Mouse (Mus musculus) thymus, adult 2 months (tissue): ENCODE measurements at regions not wholly inside any gene's neighbourhood (a gene's known extent, or its start where the extent isn't known, plus 50 kb on each side); places are given as distances from the start of the nearest gene placed in this dataset.

Source experiments
- DNase-seq: peaks from one replicate; pipeline ENCODE4 v3.0.0; 2021
- H3K27ac ChIP-seq: fragments of 200-500 bp; 2 replicates; pipeline ENCODE4 v1.5.1; 2012; ENCODE audit warnings: low read length, control low read depth; ENCODE audit not compliant: control insufficient read depth, insufficient read depth
- H3K27me3 ChIP-seq: fragments of 200-500 bp; 2 replicates; pipeline ENCODE4 v1.6.1; 2012; ENCODE audit warnings: mild to moderate bottlenecking, low read length, moderate library complexity, mixed read lengths; ENCODE audit not compliant: control insufficient read depth, insufficient read depth
- H3K36me3 ChIP-seq: fragments of 200-500 bp; 2 replicates; pipeline ENCODE4 v1.6.1; 2012; ENCODE audit warnings: mild to moderate bottlenecking, low read length, moderate library complexity; ENCODE audit not compliant: control insufficient read depth, insufficient read depth
- H3K4me1 ChIP-seq: fragments of 200-500 bp; replicated peaks from 2 replicates; pipeline ENCODE4 v1.6.1; 2012; ENCODE audit warnings: low read length; ENCODE audit not compliant: control insufficient read depth, insufficient read depth
- H3K4me3 ChIP-seq: fragments of 200-500 bp; 2 replicates; pipeline ENCODE4 v1.5.1; 2012; ENCODE audit warnings: mild to moderate bottlenecking, low read length, control low read depth, moderate library complexity; ENCODE audit not compliant: control insufficient read depth, insufficient read depth
- CTCF ChIP-seq: fragments of 200-500 bp; IDR thresholded peaks from 2 replicates; pipeline ENCODE4 v1.5.1; 2012; ENCODE audit warnings: mild to moderate bottlenecking, control low read depth, low read length, moderate library complexity, borderline replicate concordance; ENCODE audit not compliant: control insufficient read depth, poor library complexity, insufficient read depth; ENCODE audit errors: extremely low read depth
- POLR2A ChIP-seq: fragments of 200-500 bp; IDR thresholded peaks from 2 replicates; pipeline ENCODE4 v1.6.1; 2012; ENCODE audit warnings: mild to moderate bottlenecking, low read length, control low read depth, moderate library complexity; ENCODE audit not compliant: control insufficient read depth, poor library complexity, insufficient read depth; ENCODE audit errors: extremely low read depth
- WGBS: fragments of 180-500 bp; shearing (Covaris S2); methylation state at CpG from one replicate; pipeline ENCODE4 v1.1.7; 2018; 5-methylcytosine and 5-hydroxymethylcytosine counted together

DNA sequence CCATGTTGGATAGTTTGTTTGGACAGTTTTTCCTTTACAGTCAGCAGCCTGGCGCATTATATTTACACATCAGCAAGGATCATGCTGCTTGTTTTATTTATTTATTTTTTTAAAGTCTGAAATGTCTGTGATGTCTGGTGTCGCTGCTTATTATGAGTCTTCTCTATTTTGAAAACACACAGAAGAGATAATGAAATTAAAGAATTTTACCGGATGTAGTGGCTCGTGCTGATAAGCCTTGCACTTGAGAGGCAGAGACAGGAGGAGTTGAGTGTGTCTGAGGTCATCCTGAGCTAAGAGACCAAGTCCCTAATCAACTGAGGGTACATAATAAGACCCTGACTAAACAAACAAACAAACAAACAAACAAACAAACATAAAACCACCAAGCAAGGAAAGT, 402.6 kb upstream of the Slc30a5 start:
- DNase-seq: no peak
- Histone ChIP-seq H3K27me3 (no peaks in the 10 kb centered on the region), H3K27ac (no peak overlapping the region), H3K4me1 (no peaks in the 10 kb centered on the region), H3K36me3 (no peaks in the 10 kb centered on the region), H3K4me3 (no peak overlapping the region)
- TF ChIP-seq CTCF (no peak), POLR2A (no peak)
- WGBS: 94% methylated on average over 4 of the region's 4 CpGs

DNA sequence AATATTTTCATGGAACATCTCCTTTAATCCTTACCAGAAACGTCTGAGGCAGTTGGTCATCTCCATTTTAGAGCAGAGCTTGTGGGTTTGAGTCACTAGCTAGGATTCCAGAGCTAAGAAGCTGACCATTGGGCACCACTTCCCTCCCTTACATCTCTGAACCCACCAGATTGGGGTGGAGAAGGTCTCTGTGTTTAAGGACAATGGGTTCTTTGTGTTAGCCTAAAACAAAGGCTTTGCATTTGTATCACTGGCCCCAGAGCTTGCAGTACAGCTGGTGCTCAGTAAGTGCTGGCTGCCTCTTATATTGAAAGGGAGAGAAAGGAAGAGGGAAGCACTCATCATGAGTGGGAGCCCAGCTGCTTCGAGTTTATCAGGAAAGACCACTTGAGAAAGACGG, 401.9 kb upstream of the Slc30a5 start:
- no peaks in the 10 kb centered on the region for H3K4me1 ChIP-seq
- WGBS: 69% methylated on average over 3 of the region's 3 CpGs
- TF ChIP-seq CTCF (no peak), POLR2A (no peak)
- H3K36me3 ChIP-seq: no peaks in the 10 kb centered on the region
- no peaks in the 10 kb centered on the region for H3K27me3 ChIP-seq
- no peak for DNase-seq
- H3K4me3 ChIP-seq: no peak overlapping the region
- no peak overlapping the region for H3K27ac ChIP-seq

DNA sequence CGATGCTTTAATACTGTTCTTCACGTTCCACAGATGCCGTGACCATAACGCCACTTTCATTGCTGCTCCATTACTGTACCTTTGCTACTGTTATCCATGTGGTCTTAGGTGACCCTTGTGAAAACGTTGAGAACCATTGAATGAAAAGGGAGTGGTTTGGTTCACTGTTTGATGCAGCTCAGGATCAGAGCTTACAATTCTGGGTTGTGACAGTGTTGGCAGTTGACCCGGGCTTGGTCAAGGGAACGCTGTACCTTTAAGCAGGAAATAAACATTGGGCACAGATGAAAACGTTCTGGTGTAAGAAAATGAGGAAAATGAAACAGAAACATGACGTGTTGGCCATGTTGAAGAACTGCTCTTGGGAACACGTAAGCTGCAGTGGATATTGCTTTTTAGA, 401.3 kb upstream of the Slc30a5 start:
- H3K27ac ChIP-seq: no peak overlapping the region
- H3K36me3 ChIP-seq: no peaks in the 10 kb centered on the region
- no peak overlapping the region for H3K4me3 ChIP-seq
- no peak for TF ChIP-seq CTCF
- TF ChIP-seq POLR2A: no peak
- no peaks in the 10 kb centered on the region for H3K4me1 ChIP-seq
- 83% methylated on average over 10 of the region's 10 CpGs for WGBS
- H3K27me3 ChIP-seq: no peaks in the 10 kb centered on the region
- no peak for DNase-seq

DNA sequence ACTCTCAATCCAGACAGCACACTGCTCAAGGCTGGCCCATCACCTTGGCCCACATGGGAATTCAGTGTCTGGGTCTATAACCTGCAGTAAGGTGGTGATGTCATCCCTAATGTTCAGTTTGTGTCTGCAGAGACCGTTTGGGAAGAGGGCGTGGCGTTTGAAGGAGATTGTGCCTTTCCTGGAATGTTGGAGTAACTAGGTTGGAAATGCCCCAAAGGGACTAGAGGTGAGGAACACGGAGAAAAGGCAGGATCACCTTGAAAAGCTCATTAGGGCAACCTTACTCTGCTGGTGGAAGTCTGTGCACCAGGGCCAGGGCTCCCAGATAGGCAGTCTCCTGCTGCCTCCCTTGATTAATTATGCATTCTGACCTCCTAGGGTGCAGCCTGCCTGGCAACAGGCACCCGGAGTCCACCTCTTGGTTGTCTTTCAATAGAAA, 400.6 kb upstream of the Slc30a5 start:
- no peaks in the 10 kb centered on the region for H3K4me1 ChIP-seq
- DNase-seq: no peak
- H3K36me3 ChIP-seq: no peaks in the 10 kb centered on the region
- no peaks in the 10 kb centered on the region for H3K27me3 ChIP-seq
- 74% methylated on average over 5 of the region's 5 CpGs for WGBS
- H3K27ac ChIP-seq: no peak overlapping the region
- H3K4me3 ChIP-seq: no peak overlapping the region
- TF ChIP-seq CTCF: no peak
- TF ChIP-seq POLR2A: no peak

DNA sequence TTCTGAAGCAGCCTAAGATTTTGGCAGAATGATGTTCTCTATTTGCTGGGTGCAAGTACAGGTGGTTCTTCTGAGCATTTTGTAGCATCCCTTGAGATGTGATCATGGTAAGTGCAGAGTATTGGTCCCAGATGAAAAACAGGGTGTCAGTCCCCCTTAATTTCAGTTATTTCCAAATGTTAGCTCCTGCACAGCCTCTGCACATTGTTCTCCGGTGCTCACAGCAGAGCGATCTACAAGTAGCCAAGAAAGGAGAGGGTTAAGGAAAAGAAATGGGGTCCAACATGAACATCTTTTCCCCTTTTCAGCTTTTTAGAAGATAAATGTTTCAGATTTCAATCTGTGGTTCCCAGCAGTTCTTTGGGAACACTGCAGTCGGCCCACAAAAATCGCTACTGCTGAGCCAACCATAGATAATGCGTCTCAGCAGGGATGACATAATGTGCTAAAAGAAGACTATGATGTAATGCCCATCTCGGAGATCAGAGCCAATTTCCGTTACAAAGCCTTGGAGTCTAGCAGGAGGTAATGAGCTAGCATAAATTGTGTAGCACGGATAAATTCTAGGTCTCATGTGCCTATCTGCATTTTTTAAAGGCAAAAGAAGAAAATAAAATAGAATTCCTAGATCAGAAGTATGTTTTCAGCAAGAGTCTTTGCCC, 400.1 kb upstream of the Slc30a5 start:
- TF ChIP-seq CTCF: no peak
- TF ChIP-seq POLR2A: no peak
- Histone ChIP-seq H3K4me1 (no peaks in the 10 kb centered on the region), H3K36me3 (no peaks in the 10 kb centered on the region), H3K27me3 (no peaks in the 10 kb centered on the region), H3K4me3 (no peak overlapping the region), H3K27ac (no peak overlapping the region)
- no peak for DNase-seq
- WGBS: 89% methylated on average over 8 of the region's 8 CpGs

DNA sequence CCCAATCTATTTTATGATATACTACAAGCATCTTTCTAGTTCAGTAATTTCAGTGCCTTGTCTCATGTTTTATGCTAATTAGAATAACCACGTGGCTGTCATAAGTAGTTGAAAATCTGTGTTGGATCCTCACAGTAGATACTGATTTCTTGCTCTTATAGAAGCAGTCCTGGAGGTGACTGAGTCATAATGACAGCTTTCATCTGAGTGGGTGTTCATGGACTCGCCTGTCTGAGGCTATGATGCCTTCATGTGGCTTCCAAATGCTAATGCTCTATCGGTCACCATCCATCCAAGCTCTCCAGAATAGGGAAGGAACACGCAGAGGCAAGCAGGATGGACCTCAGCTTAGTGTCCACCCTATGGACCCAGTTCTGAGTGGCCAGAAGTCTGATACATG, 396.6 kb upstream of the Slc30a5 start:
- no peak overlapping the region for H3K4me3 ChIP-seq
- TF ChIP-seq CTCF: no peak
- TF ChIP-seq POLR2A: no peak
- no peak overlapping the region for H3K27ac ChIP-seq
- H3K36me3 ChIP-seq: no peaks in the 10 kb centered on the region
- DNase-seq: no peak
- H3K27me3 ChIP-seq: no peaks in the 10 kb centered on the region
- 92% methylated on average over 4 of the region's 4 CpGs for WGBS
- no peaks in the 10 kb centered on the region for H3K4me1 ChIP-seq

DNA sequence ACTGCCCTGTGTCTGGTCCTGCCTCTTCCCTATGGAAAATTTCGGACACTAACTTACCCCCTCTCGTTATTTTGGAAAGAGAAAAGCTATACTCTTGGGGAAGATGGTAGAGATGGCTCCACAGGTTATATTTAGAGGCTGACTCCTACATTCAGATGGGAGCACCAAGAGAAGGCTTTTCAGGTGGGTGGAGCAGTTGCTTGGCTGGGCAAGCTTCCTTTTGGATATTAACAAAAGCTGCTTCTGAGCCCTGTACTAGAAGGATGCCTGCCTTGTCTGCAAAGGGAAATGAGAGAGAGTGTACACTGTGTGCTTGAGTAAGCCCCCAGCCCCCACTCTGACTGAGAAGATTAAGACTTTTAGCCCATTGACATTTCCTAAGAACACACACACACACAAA, 392.1 kb upstream of the Slc30a5 start:
- Histone ChIP-seq H3K27ac (no peak overlapping the region), H3K36me3 (no peaks in the 10 kb centered on the region), H3K4me3 (no peak overlapping the region), H3K4me1 (no peaks in the 10 kb centered on the region), H3K27me3 (no peaks in the 10 kb centered on the region)
- no peak for DNase-seq
- 93% methylated on average over 2 of the region's 2 CpGs for WGBS
- TF ChIP-seq POLR2A (no peak), CTCF (no peak)
